Mouse (Mus musculus) stomach, postnatal 0 days (tissue): ENCODE results near the gene Klk11. TPM values are rescaled to one million over a fixed set of nuclear protein-coding genes. Genes with fewer than 3 reads are reported as not detected.

Experiments
- ATAC-seq: fragments of 200-750 bp; cut with Nextera tagmentation; 2 replicates; pipeline ENCODE4 v1.8.0; 2017; ENCODE audit not compliant: low FRiP score, low TSS enrichment
- DNase-seq: peaks from one replicate; pipeline ENCODE4 v3.0.0-alpha.2; 2016; ENCODE audit warnings: low spot score
- H3K27ac ChIP-seq: fragments of 300-500 bp; sonication (generic); replicated peaks from 2 replicates; pipeline ENCODE4 v1.5.1; 2014; ENCODE audit warnings: mild to moderate bottlenecking, control low read depth
- H3K27me3 ChIP-seq: fragments of 300-500 bp; sonication (generic); 2 replicates; pipeline ENCODE4 v1.6.1; 2014; ENCODE audit warnings: low read length; ENCODE audit not compliant: control insufficient read depth, insufficient read depth
- H3K36me3 ChIP-seq: fragments of 300-500 bp; sonication (generic); 2 replicates; pipeline ENCODE4 v1.6.1; 2014; ENCODE audit warnings: low read length, mixed read lengths; ENCODE audit not compliant: control insufficient read depth, insufficient read depth
- H3K4me1 ChIP-seq: fragments of 300-500 bp; sonication (generic); replicated peaks from 2 replicates; pipeline ENCODE4 v1.6.1; 2014; ENCODE audit warnings: antibody characterized with exemption; ENCODE audit not compliant: control insufficient read depth, insufficient read depth
- H3K4me2 ChIP-seq: fragments of 300-500 bp; sonication (generic); replicated peaks from 2 replicates; pipeline ENCODE4 v1.6.1; 2014; ENCODE audit warnings: low read depth, mild to moderate bottlenecking, control low read depth, moderate library complexity
- H3K4me3 ChIP-seq: fragments of 300-500 bp; sonication (generic); 2 replicates; pipeline ENCODE4 v1.5.1; 2014; ENCODE audit warnings: low read depth, low read length, control low read depth
- H3K9ac ChIP-seq: fragments of 300-500 bp; sonication (generic); 2 replicates; pipeline ENCODE4 v1.6.1; 2014; ENCODE audit warnings: mild to moderate bottlenecking, low read length, control low read depth, mixed read lengths
- H3K9me3 ChIP-seq: fragments of 300-500 bp; sonication (generic); 2 replicates; pipeline ENCODE4 v1.6.1; 2016; ENCODE audit warnings: low read length; ENCODE audit not compliant: control insufficient read depth
- CTCF ChIP-seq: IDR thresholded peaks from 2 replicates; pipeline ENCODE4 v1.5.1; 2016; ENCODE audit warnings: antibody characterized with exemption, low read depth, mild to moderate bottlenecking, moderate library complexity
- EP300 ChIP-seq: optimal IDR thresholded peaks from 2 replicates; pipeline ENCODE3; 2016; ENCODE audit warnings: antibody characterized with exemption
- WGBS: fragments of 180-500 bp; shearing (Covaris S2); extraction: QIAGEN DNeasy Blood & Tissue Kit; methylation state at CpG from one replicate; pipeline ENCODE4 v1.1.7; 2014; 5-methylcytosine and 5-hydroxymethylcytosine counted together
- polyA plus RNA-seq: library from polyadenylated mRNA; unstranded; fragments of >200 nt; fragmentation: Nextera tagmentation; extraction: Ambion mirVana; gene quantifications from 2 replicates; pipeline ENCODE4 v1.2.1, GENCODE M21; 2015

The Klk11 gene
- polyA plus RNA-seq, 1 experiment from 2014 or later: 52.3 TPM

DNA sequence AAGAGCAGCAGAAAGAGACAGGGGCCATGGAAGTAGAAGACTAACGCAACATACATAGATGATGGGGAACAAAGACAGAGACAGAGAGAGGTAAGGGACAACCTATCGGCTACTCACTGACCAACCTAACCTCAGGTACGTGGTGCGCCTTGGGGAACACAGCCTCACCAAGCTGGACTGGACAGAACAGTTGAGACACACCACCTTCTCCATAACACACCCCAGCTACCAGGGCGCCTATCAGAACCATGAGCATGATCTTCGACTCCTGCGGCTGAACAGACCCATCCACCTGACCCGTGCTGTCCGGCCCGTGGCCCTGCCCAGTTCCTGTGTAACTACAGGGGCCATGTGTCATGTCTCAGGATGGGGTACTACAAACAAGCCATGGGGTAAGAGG lies 3.7 kb upstream of the Klk11 start:
- H3K9ac ChIP-seq: no peak overlapping the region
- H3K27me3 ChIP-seq: no peaks in the 10 kb centered on the region
- DNase-seq (peak; percentile 5), ATAC-seq (no peak)
- H3K4me1 ChIP-seq: no peaks in the 10 kb centered on the region
- no peak overlapping the region for H3K27ac ChIP-seq
- no peak for TF ChIP-seq EP300
- TF ChIP-seq CTCF: no peak
- 90% methylated on average over 10 of the region's 10 CpGs for WGBS
- H3K4me3 ChIP-seq: no peak overlapping the region
- H3K36me3 ChIP-seq: no peaks in the 10 kb centered on the region
- H3K4me2 ChIP-seq: no peak overlapping the region
- H3K9me3 ChIP-seq: no peaks in the 10 kb centered on the region

DNA sequence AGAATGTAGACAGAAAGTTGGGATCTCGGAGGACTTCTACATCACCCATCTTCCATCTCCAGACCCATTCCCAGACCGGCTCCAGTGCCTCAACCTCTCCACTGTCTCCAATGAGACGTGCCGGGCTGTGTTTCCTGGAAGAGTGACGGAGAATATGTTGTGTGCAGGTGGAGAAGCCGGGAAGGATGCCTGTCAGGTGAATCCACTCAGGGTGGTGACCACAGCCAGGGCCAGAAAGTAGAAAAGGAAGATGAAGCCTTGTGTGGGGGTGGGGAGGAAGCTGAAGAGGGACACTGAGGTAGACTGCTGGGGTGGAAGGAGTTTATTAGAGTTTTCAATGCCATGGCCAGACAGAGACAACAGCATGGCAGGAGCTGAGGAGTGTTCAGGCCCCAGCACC lies 2.5 kb upstream of the Klk11 start:
- H3K9me3 ChIP-seq: no peaks in the 10 kb centered on the region
- TF ChIP-seq CTCF (no peak), EP300 (no peak)
- H3K36me3 ChIP-seq: no peaks in the 10 kb centered on the region
- peak; percentile 10 for DNase-seq
- H3K4me3 ChIP-seq: no peak overlapping the region
- 92% methylated on average over 6 of the region's 6 CpGs for WGBS
- H3K27ac ChIP-seq: no peak overlapping the region
- no peaks in the 10 kb centered on the region for H3K4me1 ChIP-seq
- no peak overlapping the region for H3K4me2 ChIP-seq
- ATAC-seq: no peak
- H3K27me3 ChIP-seq: no peaks in the 10 kb centered on the region
- no peak overlapping the region for H3K9ac ChIP-seq

DNA sequence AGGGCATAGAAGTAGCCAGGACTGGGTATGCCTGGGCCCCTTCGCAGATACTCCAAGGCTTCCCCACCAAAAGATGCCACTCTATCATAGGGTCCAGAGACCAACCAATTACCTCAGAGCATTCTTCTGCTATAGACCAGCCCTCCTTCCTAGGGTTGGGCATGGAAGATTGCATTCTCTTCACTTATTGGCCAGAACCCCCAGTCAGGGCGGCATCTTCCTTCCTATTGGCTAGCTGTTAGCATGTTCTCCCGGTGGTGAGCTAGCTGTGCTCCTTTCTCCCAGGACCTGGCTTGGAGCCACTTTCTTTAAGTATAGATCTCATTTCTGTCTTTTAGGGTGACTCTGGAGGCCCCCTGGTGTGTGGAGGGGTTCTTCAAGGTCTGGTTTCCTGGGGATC lies 1.5 kb upstream of the Klk11 start:
- ATAC-seq: no peak
- no peak overlapping the region for H3K9ac ChIP-seq
- H3K36me3 ChIP-seq: no peaks in the 10 kb centered on the region
- H3K4me1 ChIP-seq: no peaks in the 10 kb centered on the region
- H3K4me3 ChIP-seq: no peak overlapping the region
- H3K27me3 ChIP-seq: no peaks in the 10 kb centered on the region
- WGBS: 59% methylated on average over 3 of the region's 3 CpGs
- no peaks in the 10 kb centered on the region for H3K9me3 ChIP-seq
- TF ChIP-seq CTCF: no peak
- H3K4me2 ChIP-seq: no peak overlapping the region
- no peak overlapping the region for H3K27ac ChIP-seq
- DNase-seq: peak; percentile 11

DNA sequence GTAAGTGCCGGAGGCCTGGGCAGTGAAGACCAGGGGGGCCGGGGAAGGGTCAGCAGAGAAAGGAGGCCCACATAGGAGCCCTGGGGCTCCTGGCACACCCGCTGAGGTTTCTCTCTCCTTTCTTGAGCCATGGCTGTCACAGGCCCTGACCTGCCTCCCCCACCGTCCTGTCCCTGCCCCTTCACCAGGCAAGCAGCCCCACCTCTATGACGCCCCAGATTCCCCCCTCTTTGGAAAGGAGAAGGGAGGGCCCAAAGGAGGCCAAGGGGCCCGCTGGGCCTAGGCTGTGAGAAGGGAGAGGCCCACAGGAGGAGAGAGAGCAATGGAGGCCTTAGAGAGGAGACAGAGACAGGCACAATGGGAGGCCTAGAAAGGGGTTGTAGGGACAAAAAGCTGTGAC lies 398 bp downstream of the Klk11 start:
- 0 out of 2 replicates have a peak, but pooled peaks have one; percentile 45 for ATAC-seq
- peak; percentile 13 for DNase-seq
- Histone ChIP-seq H3K4me3 (peak overlapping the region; percentile 4; the same call in 1 of the 2 replicates), H3K27ac (peak overlapping the region; percentile 83), H3K9me3 (no peaks in the 10 kb centered on the region), H3K4me1 (no peaks in the 10 kb centered on the region), H3K27me3 (no peaks in the 10 kb centered on the region), H3K4me2 (0 out of 2 replicates have a peak overlapping the region, but pooled peaks have one; percentile 14), H3K36me3 (no peaks in the 10 kb centered on the region), H3K9ac (peak overlapping the region; percentile 45; the same call in 1 of the 2 replicates)
- TF ChIP-seq EP300: no peak
- no peak for TF ChIP-seq CTCF
- 50% methylated on average over 6 of the region's 6 CpGs for WGBS

DNA sequence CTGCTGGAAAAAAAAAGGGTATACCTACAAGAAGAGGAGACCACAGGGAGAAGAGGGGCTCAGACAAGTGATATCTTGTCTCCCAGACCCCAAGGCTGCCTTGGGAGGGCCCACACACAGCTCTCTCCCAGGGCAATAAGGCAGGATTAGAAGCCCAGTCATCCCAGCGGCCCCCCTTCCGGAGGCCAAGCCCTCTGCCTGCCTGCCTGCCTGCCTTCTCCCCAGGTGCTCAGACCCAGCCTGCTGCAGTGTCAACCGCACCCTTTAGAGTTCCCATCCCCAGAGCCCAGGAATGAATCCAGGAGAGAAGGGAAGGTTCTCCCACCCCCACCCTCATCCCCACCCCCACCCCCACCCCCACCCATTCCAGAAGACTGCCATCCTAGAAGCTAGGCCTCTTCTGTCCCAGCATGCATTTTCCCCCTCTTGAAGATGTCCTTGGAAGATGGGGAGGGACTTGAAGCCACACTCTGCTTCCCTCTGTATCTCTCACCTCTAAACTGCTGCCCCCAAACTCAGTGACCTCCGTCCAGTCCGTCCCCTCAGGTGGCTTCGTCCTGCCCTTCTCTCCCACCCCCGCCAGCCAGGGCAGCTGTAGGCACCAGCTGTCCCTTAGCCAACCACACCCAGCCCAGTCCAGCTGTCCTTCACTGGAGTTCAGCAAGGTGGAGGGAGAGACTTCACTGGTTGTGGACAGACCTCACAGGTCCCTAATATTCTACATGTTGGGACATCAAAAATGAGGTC lies 1.1 kb downstream of the Klk11 start:
- Histone ChIP-seq H3K9me3 (no peaks in the 10 kb centered on the region), H3K4me1 (no peaks in the 10 kb centered on the region), H3K4me3 (peak overlapping the region; percentile 4; the same call in 1 of the 2 replicates), H3K4me2 (peak overlapping the region; percentile 29; the same call in 1 of the 2 replicates), H3K27me3 (no peaks in the 10 kb centered on the region), H3K27ac (peak overlapping the region; percentile 83), H3K36me3 (no peaks in the 10 kb centered on the region), H3K9ac (peak overlapping the region; percentile 45; the same call in 1 of the 2 replicates)
- TF ChIP-seq EP300 (no peak), CTCF (no peak)
- ATAC-seq (no peak), DNase-seq (peak; percentile 13)
- WGBS: 32% methylated on average over 6 of the region's 7 CpGs

DNA sequence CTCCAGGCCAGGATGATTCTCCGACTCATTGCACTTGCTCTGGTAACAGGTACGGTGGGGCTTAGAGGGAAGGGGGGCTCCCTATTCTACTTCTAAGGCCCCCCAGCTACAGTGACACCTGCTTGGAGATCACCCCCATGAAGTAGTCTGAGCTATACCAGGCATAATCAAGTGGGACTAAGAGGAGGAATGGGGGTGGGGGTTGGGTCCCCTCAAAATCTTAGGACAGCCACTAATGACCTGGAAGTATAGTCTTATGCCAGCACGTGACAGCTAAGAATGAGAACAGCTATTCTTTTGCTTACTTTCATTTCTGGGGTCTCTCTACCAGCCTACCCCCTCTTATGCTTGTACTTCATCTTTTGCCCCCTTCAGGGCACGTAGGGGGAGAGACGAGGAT lies 2.1 kb downstream of the Klk11 start:
- WGBS: 71% methylated on average over 5 of the region's 5 CpGs

More for the DNA sequence above, 2.1 kb downstream of the Klk11 start:
- Histone ChIP-seq H3K4me2 (no peak overlapping the region), H3K36me3 (no peaks in the 10 kb centered on the region), H3K27me3 (no peaks in the 10 kb centered on the region), H3K9ac (no peak overlapping the region), H3K27ac (peak overlapping the region; percentile 83), H3K4me1 (no peaks in the 10 kb centered on the region), H3K4me3 (no peak overlapping the region), H3K9me3 (no peaks in the 10 kb centered on the region)
- ATAC-seq (no peak), DNase-seq (peak; percentile 10)
- TF ChIP-seq EP300: no peak
- TF ChIP-seq CTCF: no peak
